Mouse (Mus musculus): ENCODE measurements around the gene Fut7. TPM values are rescaled to one million over a fixed set of nuclear protein-coding genes. Genes with fewer than 3 reads are reported as not detected.

Fut7 gene
- polyA plus RNA-seq, 1 experiment from 2014 or later, result not detected

DNA sequence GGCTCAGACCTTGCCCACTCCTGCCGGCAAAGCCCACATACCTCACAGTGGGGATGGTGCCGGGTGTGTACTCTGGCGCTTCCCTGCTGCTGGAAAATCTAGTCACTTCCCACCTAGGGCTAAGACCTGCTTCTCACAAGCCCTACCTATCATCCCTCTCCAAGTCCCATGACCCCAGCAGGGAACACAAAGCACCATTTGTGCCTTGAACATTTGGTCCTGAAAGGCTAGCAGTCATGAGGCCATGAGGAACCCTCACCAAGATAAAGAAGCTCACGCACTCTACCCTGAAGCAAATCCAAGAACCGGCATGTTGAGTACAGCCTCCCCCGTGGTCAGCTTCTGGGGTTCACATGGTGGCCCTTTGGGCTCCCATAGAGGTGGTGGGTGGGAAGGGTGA is 46.9 kb downstream of the Fut7 start, which contains the start of gene Ptgds:
Gene Ptgds (minus strand): TSS at position 78 of the 400 bp plus-strand sequence.
- H3K27ac ChIP-seq (ENCODE audit: low read depth, low read length), result no peak within 1 kb of the TSS
- H3K4me1 ChIP-seq (replicated peaks; ENCODE audit: control insufficient read depth, insufficient read depth, low read length), result no peaks in the 10 kb centered on the region
- H3K9ac ChIP-seq (ENCODE audit: low read length), result no peak within 1 kb of the TSS
- no peaks in the 10 kb centered on the region for H3K27me3 ChIP-seq (ENCODE audit: control insufficient read depth, insufficient read depth, low read length)
- no peak within 1 kb of the TSS for H3K4me3 ChIP-seq (ENCODE audit: low read depth, low read length)
- no peaks in the 10 kb centered on the region for H3K36me3 ChIP-seq (ENCODE audit: control insufficient read depth, insufficient read depth, low read length)
- no peaks in the 10 kb centered on the region for H3K9me3 ChIP-seq (ENCODE audit: control insufficient read depth, low read length)
- no peak within 1 kb of the TSS for H3K4me2 ChIP-seq (ENCODE audit: low read depth, low read length, severe bottlenecking)
- 67% methylated on average over 6 of the region's 6 CpGs for WGBS
- no peak for DNase-seq (ENCODE audit: low spot score)
- ATAC-seq (replicated peaks; ENCODE audit: low FRiP score), result no peak

DNA sequence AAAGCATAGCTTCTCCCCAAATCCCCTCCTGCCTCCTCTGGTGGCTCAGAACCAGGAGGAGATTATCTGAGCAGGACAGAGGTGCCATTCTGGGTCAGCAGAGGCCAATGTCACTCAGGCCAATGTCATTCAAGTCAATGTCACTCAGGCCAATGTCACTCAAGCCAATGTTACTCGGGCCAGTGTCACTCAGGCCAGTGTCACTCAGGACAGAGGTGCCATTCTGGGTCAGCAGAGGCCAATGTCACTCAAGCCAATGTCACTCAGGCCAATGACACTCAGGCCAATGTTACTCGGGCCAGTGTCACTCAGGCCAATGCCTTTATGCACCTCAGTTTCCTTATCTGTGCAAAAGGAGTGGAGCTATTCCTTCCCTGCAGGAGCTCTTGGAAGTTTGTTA is 49.5 kb downstream of the Fut7 start:
- no peaks in the 10 kb centered on the region for H3K9me3 ChIP-seq (ENCODE audit: control insufficient read depth, low read length)
- H3K27ac ChIP-seq (ENCODE audit: low read depth, low read length), result no peak overlapping the region
- H3K4me2 ChIP-seq (ENCODE audit: low read depth, low read length, severe bottlenecking), result no peak overlapping the region
- H3K27me3 ChIP-seq (ENCODE audit: control insufficient read depth, insufficient read depth, low read length), result no peaks in the 10 kb centered on the region
- 79% methylated on average over 2 of the region's 2 CpGs for WGBS
- no peaks in the 10 kb centered on the region for H3K36me3 ChIP-seq (ENCODE audit: control insufficient read depth, insufficient read depth, low read length)
- H3K9ac ChIP-seq (ENCODE audit: low read length), result no peak overlapping the region
- DNase-seq (ENCODE audit: low spot score), result no peak
- H3K4me3 ChIP-seq (ENCODE audit: low read depth, low read length), result no peak overlapping the region
- no peak for ATAC-seq (replicated peaks; ENCODE audit: low FRiP score)
- H3K4me1 ChIP-seq (replicated peaks; ENCODE audit: control insufficient read depth, insufficient read depth, low read length), result no peaks in the 10 kb centered on the region

Small RNA genes within 50 kb of the gene (microRNA-seq; reads per million reads assigned to microRNA genes)
- not detected for gene Mir3087 (ENCODE audit: insufficient number of aligned reads)

Other genes starting within 250 kb of the Fut7 start
- 63.6 and 72.1 TPM in 2 replicates for gene Nrarp, start 242.5 kb upstream of the Fut7 start, polyA plus RNA-seq (2014; fragmentation: Nextera tagmentation; extraction: Ambion mirVana)
- 1.3 and 1.5 TPM in 2 replicates for gene Tor4a, start 226.4 kb upstream of the Fut7 start, polyA plus RNA-seq (2014; fragmentation: Nextera tagmentation; extraction: Ambion mirVana)
- gene Nelfb, start 211.8 kb upstream of the Fut7 start, polyA plus RNA-seq (2014; fragmentation: Nextera tagmentation; extraction: Ambion mirVana), result 110 TPM in 2 replicates
- not detected in 2 replicates for gene Stpg3, start 208.6 kb upstream of the Fut7 start, polyA plus RNA-seq (2014; fragmentation: Nextera tagmentation; extraction: Ambion mirVana)
- 0.88 and 1.3 TPM in 2 replicates for gene Fam166a, start 204.5 kb upstream of the Fut7 start, polyA plus RNA-seq (2014; fragmentation: Nextera tagmentation; extraction: Ambion mirVana)
- 615 and 680 TPM in 2 replicates for gene Tubb4b, start 198.6 kb upstream of the Fut7 start, polyA plus RNA-seq (2014; fragmentation: Nextera tagmentation; extraction: Ambion mirVana)
- gene Slc34a3, start 188.9 kb upstream of the Fut7 start, polyA plus RNA-seq (2014; fragmentation: Nextera tagmentation; extraction: Ambion mirVana), result not detected in 2 replicates
- gene Rnf224, start 186.5 kb upstream of the Fut7 start, polyA plus RNA-seq (2014; fragmentation: Nextera tagmentation; extraction: Ambion mirVana), result not detected in 2 replicates
- 33.0 and 37.6 TPM in 2 replicates for gene Rnf208, start 181.0 kb upstream of the Fut7 start, polyA plus RNA-seq (2014; fragmentation: Nextera tagmentation; extraction: Ambion mirVana)
- not detected in 2 replicates for gene Cysrt1, start 180.8 kb upstream of the Fut7 start, polyA plus RNA-seq (2014; fragmentation: Nextera tagmentation; extraction: Ambion mirVana)
- 5.1 and 5.8 TPM in 2 replicates for gene AL732309.1, start 176.4 kb upstream of the Fut7 start, polyA plus RNA-seq (2014; fragmentation: Nextera tagmentation; extraction: Ambion mirVana)
- gene Tmem203, start 167.8 kb upstream of the Fut7 start, polyA plus RNA-seq (2014; fragmentation: Nextera tagmentation; extraction: Ambion mirVana), result 13.6 and 15.8 TPM in 2 replicates
- 4.6 and 7.3 TPM in 2 replicates for gene Tprn, start 160.6 kb upstream of the Fut7 start, polyA plus RNA-seq (2014; fragmentation: Nextera tagmentation; extraction: Ambion mirVana)
- 222 and 238 TPM in 2 replicates for gene Ssna1, start 150.8 kb upstream of the Fut7 start, polyA plus RNA-seq (2014; fragmentation: Nextera tagmentation; extraction: Ambion mirVana)
- 116 and 126 TPM in 2 replicates for gene Anapc2, start 150.8 kb upstream of the Fut7 start, polyA plus RNA-seq (2014; fragmentation: Nextera tagmentation; extraction: Ambion mirVana)
- not detected in 2 replicates for gene Tmem210, start 135.1 kb upstream of the Fut7 start, polyA plus RNA-seq (2014; fragmentation: Nextera tagmentation; extraction: Ambion mirVana)
- not detected in 2 replicates for gene Lrrc26, start 133.4 kb upstream of the Fut7 start, polyA plus RNA-seq (2014; fragmentation: Nextera tagmentation; extraction: Ambion mirVana)
- gene Grin1, start 104.1 kb upstream of the Fut7 start, polyA plus RNA-seq (2014; fragmentation: Nextera tagmentation; extraction: Ambion mirVana), result 1.7 and 2.1 TPM in 2 replicates
- 75.7 and 77.8 TPM in 2 replicates for gene Man1b1, start 90.9 kb upstream of the Fut7 start, polyA plus RNA-seq (2014; fragmentation: Nextera tagmentation; extraction: Ambion mirVana)
- 20.1 and 20.5 TPM in 2 replicates for gene Dpp7, start 66.9 kb upstream of the Fut7 start, polyA plus RNA-seq (2014; fragmentation: Nextera tagmentation; extraction: Ambion mirVana)
- gene Uap1l1, start 57.6 kb upstream of the Fut7 start, polyA plus RNA-seq (2014; fragmentation: Nextera tagmentation; extraction: Ambion mirVana), result 3.1 and 5.4 TPM in 2 replicates
- 79.0 and 85.0 TPM in 2 replicates for gene Sapcd2, start 50.9 kb upstream of the Fut7 start, polyA plus RNA-seq (2014; fragmentation: Nextera tagmentation; extraction: Ambion mirVana)
- 0.23 TPM in 1 of 2 replicates, not detected in the other for gene Entpd2, start 27.4 kb upstream of the Fut7 start, polyA plus RNA-seq (2014; fragmentation: Nextera tagmentation; extraction: Ambion mirVana)
- gene Npdc1, start 23.9 kb upstream of the Fut7 start, polyA plus RNA-seq (2014; fragmentation: Nextera tagmentation; extraction: Ambion mirVana), result 120 and 128 TPM in 2 replicates
- gene Abca2, start 5.4 kb downstream of the Fut7 start, polyA plus RNA-seq (2014; fragmentation: Nextera tagmentation; extraction: Ambion mirVana), result 9.9 and 10.2 TPM in 2 replicates
- 0.61 and 0.77 TPM in 2 replicates for gene Clic3, start 33.6 kb downstream of the Fut7 start, polyA plus RNA-seq (2014; fragmentation: Nextera tagmentation; extraction: Ambion mirVana)
- 22.9 and 24.2 TPM in 2 replicates for gene Paxx, start 37.8 kb downstream of the Fut7 start, polyA plus RNA-seq (2014; fragmentation: Nextera tagmentation; extraction: Ambion mirVana)
- gene Ptgds, start 46.8 kb downstream of the Fut7 start, polyA plus RNA-seq (2014; fragmentation: Nextera tagmentation; extraction: Ambion mirVana), result 0.69 and 0.73 TPM in 2 replicates
- not detected in 2 replicates for gene Lcn12, start 70.6 kb downstream of the Fut7 start, polyA plus RNA-seq (2014; fragmentation: Nextera tagmentation; extraction: Ambion mirVana)
- gene Fbxw5, start 77.5 kb downstream of the Fut7 start, polyA plus RNA-seq (2014; fragmentation: Nextera tagmentation; extraction: Ambion mirVana), result 96.1 and 102 TPM in 2 replicates
- 5.5 and 5.9 TPM in 2 replicates for gene C8g, start 78.5 kb downstream of the Fut7 start, polyA plus RNA-seq (2014; fragmentation: Nextera tagmentation; extraction: Ambion mirVana)
- gene Traf2, start 123.7 kb downstream of the Fut7 start, polyA plus RNA-seq (2014; fragmentation: Nextera tagmentation; extraction: Ambion mirVana), result 37.2 and 40.1 TPM in 2 replicates
- gene Edf1, start 134.6 kb downstream of the Fut7 start, polyA plus RNA-seq (2014; fragmentation: Nextera tagmentation; extraction: Ambion mirVana), result 353 and 371 TPM in 2 replicates
- gene Mamdc4, start 151.6 kb downstream of the Fut7 start, polyA plus RNA-seq (2014; fragmentation: Nextera tagmentation; extraction: Ambion mirVana), result 1.3 and 5.0 TPM in 2 replicates
- gene Phpt1, start 152.0 kb downstream of the Fut7 start, polyA plus RNA-seq (2014; fragmentation: Nextera tagmentation; extraction: Ambion mirVana), result 144 and 164 TPM in 2 replicates
- 0.28 and 0.69 TPM in 2 replicates for gene Ajm1, start 158.5 kb downstream of the Fut7 start, polyA plus RNA-seq (2014; fragmentation: Nextera tagmentation; extraction: Ambion mirVana)
- gene Rabl6, start 185.3 kb downstream of the Fut7 start, polyA plus RNA-seq (2014; fragmentation: Nextera tagmentation; extraction: Ambion mirVana), result 77.1 and 81.5 TPM in 2 replicates
- 0.13 and 0.21 TPM in 2 replicates for gene Ccdc183, start 194.4 kb downstream of the Fut7 start, polyA plus RNA-seq (2014; fragmentation: Nextera tagmentation; extraction: Ambion mirVana)
- gene Tmem141, start 198.7 kb downstream of the Fut7 start, polyA plus RNA-seq (2014; fragmentation: Nextera tagmentation; extraction: Ambion mirVana), result 12.6 and 17.9 TPM in 2 replicates
- 0.95 and 0.97 TPM in 2 replicates for gene Fcna, start 204.8 kb downstream of the Fut7 start, polyA plus RNA-seq (2014; fragmentation: Nextera tagmentation; extraction: Ambion mirVana)
- not detected in 2 replicates for gene Lcn8, start 229.9 kb downstream of the Fut7 start, polyA plus RNA-seq (2014; fragmentation: Nextera tagmentation; extraction: Ambion mirVana)
- not detected in 2 replicates for gene Lcn5, start 234.7 kb downstream of the Fut7 start, polyA plus RNA-seq (2014; fragmentation: Nextera tagmentation; extraction: Ambion mirVana)